Mouse (Mus musculus) layer of hippocampus, adult 8-10 months (tissue): Measurements from ENCODE around the gene Ncoa1. TPM values are rescaled to one million over a fixed set of nuclear protein-coding genes. Genes with fewer than 3 reads are reported as not detected.
"Not testable (repeated sequence)": the region's sequence is repeated elsewhere in the genome, so short reads cannot be mapped to it uniquely, and the experiment has no call there.

ENCODE experiments used
- DNase-seq, 2 experiments: peaks; one replicate each; pipeline ENCODE4 v3.0.0; 2022; ENCODE audit warnings: low spot score in 2 of 2
- total RNA-seq, 4 experiments: library from RNA; stranded (reverse); gene quantifications; 2 replicates each; pipeline ENCODE4 v1.2.4; 2022

Ncoa1 gene
- total RNA-seq, 4 experiments from 2014 or later, result 116 to 149 (median 137) TPM

DNA sequence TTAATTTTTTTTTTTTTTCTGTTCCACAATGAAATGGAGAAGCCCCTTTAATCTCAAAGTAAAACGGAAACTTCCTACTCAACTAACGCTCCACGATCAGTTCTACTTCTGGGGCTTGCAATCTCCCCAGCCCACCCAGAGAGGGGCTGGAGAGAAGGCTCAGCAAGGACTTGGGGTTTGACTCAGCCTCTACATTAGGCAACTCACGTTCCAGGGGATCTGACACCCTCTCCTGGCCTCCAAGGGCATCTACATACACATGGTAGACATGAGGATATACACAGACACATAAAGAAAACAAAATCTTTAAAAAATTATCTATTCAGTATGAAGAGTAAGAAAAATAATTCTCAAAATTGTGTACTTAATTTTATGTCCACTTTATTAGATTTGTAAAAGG lies 73.8 kb downstream of the Ncoa1 start:
- no peak for DNase-seq

DNA sequence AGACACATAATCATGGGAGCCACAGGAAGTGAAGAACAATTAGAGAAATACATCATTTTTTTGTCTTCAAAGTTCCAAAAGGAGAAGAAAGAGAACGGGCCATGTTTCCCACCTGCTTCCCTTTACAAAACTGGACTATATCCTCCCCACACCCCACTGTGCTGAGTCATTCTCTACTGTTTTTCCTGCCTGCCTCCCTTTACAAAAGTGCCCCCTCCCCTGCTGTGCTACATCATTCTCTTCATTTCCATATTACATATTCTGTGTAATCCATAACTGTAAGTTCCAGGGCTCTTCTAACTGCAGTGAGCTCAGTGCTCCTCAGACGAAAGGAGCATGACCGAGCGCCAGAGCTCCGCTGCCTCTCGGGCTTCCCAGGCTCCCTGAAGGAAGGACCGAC lies 80.8 kb downstream of the Ncoa1 start:
- no peak for DNase-seq

DNA sequence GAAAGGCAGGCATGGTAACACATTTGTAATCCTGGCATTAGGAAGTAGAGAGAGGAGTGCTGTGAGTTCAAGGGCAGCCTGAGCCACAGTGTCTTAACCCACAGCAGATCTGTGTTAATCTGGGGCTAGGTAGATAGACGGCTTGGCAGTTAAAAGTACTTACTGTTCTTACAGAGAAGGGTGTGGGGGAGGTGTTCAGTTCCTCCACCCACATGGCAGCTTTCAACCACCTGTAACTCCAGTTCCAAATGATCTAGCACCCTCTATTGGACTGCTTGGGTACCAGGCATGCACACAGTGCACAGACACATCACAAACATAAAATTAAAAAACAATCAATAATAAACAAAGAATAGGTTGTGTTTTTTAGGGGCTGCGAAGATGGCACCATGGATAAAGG lies 84.4 kb downstream of the Ncoa1 start:
- no peak for DNase-seq

DNA sequence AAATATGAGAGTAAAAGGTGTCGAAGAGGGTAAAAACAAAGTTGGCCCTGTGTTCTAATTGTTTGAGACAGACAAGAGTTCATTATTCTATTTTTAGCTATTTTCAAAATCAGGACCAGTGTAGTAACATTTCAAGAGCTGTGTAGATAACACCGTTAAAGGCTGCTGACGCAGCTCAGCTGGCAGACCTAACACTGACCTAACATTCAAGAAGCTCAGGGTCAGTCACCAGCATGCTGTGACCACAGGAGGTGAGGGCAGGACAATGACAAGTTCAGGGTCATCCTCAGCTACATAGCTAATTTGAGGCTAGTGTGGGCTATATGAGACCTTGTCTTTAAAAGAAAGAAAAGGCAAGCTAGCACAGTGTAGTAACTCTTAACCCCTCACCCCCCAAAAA lies 84.9 kb downstream of the Ncoa1 start:
- no peak for DNase-seq

DNA sequence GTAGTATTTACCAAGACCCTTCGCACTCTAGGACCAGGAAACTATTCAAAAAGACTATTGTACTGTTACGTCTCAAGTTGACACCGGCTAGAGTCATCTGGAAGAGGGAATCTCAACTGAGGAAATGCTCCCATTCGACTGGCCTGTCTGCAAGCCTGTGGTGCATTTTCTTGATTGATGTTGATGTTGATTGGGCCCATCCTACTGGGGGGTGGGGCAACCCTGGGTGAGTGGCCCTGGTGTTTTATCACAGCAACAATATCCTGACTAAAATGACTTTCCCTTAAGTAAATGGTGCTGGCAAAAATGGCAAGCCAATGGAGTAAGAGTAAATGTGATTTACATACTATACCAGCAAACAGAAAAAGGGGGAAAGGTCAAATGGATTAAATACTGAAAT lies 85.7 kb downstream of the Ncoa1 start:
- DNase-seq, result no peak

DNA sequence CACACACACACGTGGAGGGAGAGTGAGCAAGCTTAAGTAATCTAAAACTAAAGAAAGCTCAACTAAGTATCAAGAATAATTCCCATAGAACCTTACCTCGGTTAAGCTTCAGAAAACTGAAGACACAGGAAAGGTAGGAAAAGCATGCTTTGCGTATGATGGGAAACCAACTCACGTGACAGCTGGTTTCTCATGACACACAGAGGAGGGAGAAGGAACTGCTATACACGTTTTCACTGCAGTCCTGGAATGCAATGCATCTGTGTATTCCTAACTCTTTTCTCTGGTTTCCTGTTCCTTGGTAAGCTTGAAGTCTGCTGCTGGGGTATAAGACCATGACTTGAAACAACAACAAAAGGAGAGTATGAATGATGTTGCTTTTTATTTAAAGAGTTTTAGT lies 86.3 kb downstream of the Ncoa1 start:
- no peak for DNase-seq

DNA sequence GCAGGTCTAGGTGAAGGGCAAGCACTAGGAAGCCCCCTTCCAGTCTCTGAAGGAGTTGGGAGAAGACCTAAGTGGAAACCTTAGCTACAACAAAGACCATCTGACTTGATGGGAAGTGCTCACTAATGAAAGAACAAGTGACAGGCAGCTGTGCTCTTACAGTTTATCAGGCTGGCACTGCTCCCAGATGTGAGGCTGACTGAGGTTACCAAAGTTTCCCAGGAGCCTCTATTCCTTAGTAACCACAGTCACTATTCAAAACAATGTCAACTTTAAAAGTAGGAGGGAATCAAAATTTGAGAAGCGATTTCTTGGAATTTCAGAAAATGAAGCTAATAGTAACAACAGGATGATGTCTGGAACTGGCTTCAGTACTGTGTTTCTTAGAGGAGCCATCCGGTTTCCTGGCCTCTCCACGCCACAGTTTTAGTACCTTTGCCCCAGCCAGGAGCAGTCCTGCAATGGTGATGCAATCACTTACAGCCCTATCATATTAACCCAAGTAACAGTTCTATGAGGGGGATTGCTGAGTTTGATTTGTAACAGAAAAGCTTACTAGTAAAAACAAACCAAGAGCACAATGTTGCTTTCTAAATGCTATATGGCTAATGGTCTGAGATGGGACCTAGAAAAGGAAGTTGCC lies 90.8 kb downstream of the Ncoa1 start:
- DNase-seq, result no peak

DNA sequence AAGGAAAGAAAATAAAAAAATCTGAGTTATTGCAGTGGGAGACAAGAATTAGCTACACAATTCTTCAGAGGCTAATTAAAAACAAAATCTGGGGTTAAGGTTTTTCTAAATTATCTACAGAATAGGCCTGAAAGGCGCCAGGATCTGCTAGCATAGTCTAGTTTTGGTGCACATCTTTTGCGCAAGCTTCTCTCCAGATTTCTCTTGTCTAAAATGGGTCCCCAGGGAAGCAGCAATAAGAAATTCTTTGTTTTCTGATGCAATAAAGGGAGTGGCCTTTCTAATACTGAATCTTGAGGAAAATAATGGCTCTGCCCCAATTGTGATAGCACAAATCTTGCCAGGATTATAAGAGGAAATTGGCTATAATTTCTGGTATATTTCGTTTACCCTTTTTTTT lies 93.9 kb downstream of the Ncoa1 start:
- DNase-seq, result no peak

DNA sequence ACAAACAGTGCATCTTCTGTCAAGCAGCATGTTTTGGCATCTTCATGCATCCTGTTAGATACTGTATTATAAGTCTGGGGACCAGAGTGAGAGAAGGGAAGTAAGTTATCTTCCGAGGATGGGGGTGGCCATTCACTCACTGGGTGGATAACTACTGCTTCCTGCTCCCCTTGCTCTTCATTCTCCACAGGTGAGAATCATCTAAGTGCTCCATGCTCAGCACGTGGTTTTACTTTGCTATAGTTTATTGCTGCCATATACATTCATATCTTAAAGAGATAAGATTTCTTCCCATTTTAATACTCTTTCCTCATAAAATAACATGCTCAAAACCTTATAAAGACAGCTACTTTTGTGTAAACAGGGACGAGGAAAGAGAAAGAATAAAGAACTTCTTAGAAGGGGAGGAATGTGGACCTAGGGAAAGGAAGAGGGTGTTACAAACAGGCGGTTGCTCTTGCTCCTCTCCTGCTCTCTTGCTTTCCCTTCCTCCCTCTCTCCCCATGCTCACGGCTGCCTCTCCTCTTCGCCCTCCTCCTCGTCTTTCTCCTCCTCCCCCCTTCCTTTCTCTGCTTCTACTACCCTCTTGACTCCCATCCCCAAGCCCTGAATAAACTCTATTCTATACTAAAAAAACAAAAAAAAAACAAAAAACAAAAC lies 97.6 kb downstream of the Ncoa1 start:
- no peak for DNase-seq

DNA sequence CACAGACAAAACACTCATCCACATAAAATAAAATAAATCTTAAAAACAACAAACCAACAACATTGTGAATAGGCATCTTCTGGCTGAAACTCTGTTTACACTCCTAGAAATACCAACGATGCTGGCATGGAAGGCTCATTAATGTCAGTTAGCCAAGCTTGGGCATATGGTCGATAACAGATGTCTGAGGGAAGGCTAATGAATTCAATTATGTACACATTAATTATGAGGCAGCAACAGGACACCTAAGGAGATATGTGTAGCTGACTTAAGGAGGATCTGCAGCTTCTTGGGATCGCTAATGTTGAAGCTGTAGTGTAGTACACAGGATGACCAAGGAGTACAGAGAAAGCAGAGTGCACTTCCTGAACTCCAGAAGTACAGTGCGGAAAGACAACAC lies 100.5 kb downstream of the Ncoa1 start:
- DNase-seq, result peak in 1 of 2 experiments; percentile 45

DNA sequence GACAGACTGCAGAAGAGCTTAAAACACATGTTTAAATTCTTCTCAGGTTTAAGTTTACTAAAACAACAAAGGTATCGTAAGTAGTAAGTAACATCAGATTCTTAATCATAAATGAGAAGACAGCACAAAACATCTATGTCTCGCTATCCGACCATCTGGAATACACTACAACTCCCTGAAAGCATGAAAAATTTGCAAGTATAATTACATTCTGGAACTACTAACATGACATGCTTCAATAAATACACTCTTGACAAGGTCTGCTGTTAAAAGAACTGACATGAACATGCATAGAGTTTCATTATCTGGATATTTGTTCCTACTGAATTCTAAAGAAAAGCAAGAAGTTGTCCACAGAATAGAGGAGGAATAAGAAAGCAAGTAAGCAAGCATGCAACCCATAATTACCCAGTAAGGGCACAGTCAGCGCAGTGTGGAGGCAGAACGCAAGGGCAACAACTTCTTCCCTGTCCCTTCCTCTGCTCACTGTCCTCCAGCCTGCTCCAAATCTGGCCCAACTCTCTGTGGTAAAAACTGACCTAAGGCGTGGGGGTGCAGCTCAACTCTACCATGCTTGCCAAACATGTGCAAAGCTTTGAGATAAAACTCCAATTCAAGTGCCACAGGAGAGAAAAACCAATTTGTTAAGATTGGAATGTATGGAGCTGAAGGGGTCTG lies 102.0 kb downstream of the Ncoa1 start:
- no peak for DNase-seq

DNA sequence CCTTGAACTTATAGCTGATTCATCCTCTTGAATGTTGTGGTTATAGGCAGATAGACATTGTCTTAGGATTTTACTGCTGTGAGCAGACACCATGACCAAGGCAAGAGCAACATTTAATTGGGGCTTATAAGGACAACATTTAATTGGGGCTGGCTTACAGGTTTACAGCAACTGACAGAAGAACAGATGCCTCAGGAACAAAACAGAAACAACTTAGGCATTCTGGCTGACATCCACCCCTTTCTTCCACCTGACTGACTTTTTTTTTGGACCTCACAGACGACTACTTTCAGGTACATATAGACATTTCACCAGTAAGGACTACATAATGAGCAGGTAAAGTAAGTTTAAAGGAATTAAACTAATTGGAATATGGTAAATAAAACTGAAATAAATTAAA lies 105.6 kb downstream of the Ncoa1 start:
- DNase-seq, result no peak

DNA sequence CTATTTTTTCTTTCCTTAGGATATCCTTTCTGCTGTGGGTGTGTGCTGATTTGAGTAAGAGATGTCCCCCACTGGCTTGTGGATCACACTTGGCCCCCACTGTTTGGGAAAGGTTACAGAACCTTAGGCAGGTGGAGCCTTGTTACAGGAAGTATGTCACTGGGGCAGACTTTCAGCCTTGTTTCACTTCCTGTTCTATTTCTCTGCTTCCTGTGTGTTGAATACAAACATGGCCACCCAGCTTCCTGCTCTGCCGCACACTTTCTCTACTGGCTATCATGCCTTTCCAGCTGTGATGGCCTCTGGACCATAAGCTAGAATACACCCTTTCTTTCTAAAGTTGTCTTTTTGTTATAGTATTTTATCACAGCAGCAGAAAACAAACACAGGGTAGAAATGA lies 111.0 kb downstream of the Ncoa1 start:
- DNase-seq, result no peak

DNA sequence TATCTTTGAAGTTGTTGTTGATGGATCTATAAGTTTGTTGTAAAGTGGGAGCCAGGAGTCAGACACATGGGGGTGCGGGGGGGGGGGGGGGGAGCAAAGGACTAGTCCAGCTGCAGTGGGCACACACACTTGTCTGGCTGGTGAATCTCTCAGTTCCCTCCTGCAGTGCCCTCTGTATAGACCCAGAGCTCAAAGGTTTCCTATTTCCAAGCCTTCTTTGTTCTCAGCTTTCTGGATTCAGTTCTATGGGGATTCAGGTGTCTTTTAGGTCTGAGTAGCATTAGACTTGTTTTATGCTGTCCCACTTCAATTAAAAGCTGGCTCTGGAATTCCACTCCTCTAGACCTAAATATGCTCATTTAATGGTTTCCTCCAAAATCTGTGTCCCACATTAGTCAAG lies 117.5 kb downstream of the Ncoa1 start:
- no peak for DNase-seq

DNA sequence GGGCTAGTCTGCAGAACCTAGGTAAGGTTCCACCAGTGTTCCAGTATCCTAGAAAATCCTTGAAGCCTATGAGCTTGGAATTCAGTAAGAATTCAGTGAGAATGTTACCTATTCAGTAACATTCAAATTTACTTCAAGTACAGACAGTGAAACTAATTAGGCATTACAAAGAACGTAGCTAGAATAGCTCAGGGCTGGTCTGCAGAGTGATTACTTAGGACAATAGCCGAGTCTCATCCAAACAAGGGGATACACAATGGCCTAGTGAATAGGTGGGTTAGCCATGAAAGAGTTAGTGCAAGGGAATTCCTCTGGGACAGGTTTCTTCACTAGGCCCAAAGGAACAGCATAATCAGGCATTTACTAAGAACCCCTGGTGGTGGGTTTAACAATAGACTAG lies 118.3 kb downstream of the Ncoa1 start:
- not testable (repeated sequence) for DNase-seq

DNA sequence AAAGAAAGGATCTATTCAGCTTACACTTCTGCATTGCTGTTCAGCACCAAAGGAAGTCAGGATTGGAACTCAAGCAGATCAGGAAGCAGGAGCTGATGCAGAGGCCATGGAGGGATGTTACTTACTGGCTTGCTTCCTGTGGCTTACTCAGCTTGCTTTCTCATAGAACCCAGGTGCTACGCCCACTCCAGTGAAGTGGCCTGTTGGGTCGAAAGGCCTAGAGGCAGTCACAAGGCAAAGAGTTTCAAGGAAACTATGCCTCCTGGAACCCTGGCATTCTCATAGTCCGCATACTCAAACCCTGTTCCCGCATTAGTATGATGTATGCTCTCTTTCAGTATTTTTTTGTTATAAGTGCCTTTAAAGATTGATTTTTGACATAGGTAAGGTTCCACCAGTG lies 118.9 kb downstream of the Ncoa1 start:
- DNase-seq, result no peak

DNA sequence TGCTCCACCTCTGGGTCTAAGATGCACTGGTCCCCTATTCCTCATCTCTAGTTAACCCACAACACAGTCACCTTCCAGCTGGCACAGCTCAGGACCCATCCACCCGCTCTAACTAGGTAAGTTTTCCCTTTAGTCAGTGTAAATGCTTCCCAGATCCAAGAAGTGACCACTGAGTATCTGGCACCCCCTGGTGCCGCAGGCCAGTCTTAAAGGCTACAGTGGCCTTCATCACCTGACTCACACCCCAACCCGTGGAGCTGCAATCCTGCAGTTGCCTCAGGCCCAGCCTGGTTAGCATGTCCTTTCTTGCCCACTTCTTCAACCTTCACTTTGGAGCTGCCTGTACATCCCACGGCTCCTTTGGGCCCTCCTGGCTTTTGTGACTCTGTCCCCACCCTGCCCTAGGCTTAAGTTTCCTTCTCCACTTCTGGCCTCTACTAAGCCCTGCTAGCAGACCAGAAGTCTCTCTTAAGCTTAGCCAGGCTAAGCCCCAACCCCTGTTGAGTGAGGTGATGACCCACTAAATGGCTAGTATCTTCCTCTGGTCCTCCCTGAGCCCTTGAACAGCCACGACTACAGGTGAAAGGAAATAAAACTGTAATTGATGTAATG lies 120.0 kb downstream of the Ncoa1 start:
- DNase-seq, result no peak

DNA sequence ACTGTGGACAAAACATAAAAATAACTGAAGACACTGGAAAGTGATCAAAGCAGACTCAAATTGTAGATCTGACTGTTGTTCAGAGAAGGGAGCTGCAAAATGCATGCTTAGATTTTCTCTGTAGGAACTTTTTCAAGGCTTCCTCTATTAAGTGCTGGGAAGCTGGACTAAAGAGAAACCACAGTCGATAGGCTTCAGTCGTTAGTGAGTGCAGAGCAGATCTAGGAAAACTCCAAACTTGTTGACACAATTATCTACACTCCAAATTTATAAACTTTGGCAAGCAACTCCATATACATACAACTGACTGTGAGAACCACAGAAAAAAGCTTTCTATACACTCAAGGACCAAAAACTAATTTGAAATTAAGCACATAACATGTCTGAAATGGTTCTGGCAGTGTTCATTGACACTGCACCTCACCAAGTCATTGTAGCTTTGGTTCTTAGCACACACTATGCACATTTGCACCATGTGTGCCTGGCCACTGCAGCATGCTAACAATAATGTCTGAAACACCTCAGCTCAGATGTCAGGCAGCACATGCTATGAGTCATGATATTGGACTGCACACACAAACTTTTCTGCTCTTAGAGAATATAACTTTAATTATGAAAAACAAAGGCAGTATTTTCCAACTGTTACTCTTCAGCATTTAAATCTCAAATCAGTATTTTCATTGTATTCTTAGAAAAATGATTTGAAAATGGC lies 121.8 kb downstream of the Ncoa1 start:
- DNase-seq, result no peak

DNA sequence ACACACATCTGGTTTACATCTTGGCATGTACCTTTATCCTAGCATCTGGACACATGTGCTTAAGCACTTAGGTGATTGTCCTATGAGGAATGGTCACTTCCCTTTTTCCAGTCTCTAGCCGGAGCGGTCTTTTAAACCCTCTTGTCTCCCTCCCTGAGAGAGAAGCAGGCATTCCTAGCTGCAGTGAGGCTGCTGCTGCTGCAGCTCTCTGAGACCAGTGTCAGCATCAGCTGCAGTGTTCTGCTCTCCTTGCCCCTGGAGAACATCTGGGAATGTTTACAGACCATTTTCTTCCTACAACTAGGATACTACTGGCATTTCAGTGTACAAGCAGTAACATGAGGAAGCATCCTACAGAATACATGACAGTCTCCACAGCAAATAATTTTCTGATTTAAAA lies 133.8 kb downstream of the Ncoa1 start:
- DNase-seq, result no peak

DNA sequence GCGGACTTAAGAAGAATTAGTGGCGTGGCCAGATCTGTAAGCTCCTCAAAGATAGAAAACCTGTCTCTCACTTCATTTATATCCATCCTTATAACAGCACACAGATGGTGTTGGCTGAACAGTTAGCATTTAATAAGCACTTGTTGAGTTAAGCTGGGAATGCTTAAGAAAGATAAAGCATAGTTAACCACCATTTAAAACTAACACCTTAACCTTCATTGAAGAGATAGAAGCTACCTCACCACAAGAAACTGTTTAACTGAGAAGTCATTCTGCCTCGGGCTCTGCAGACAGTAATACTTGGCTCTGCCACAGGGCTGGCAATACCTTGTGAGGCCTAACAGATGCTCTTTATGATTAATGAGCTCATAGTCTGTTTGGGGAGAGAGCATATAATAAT lies 134.9 kb downstream of the Ncoa1 start:
- DNase-seq, result no peak

DNA sequence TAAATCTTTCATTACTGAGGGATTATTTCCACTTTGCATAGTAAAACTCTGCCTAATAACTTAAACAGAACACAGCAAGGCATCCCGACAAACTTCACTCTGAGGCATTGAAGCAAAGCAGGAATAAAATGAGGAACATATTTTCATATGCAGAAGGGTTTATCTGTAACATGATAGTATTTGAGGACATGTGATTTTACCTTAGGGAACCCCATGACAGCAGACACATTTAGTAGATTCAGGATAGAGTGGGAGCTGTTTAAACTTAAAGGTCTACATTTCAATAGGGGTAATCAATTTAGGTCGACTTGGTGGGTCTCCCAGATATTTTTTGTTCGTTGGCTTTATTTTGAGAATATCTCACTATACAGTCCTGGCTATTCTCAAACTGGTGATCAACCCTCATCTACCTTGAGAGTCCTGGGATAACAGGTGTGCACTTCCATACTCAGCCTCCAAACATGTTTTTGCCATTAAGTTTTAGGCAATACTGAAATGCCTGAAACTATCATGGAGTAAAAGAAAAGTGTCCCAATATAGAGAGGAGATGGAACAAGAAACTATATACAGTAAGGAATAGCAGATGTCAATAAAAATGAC lies 136.6 kb downstream of the Ncoa1 start:
- DNase-seq, result no peak

DNA sequence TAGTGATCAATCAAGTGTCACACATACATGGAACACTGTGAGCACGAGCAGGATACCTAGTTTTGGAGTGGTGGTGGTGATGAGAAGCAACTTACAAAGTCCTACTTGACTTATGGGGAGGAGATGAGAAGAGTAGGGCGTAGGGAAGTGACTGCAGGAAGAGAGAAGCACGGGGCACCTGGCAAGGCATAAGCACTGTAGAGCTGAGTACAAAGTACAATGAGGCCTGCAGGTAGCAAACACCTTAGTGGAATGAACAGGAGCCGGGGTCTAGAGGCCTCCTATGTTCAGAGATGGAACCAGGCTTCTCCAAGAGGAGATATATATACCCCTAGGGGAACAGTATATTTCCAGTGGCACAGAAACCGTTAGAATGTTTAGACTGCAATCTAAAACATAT lies 153.4 kb downstream of the Ncoa1 start:
- no peak for DNase-seq
